Mouse (Mus musculus) thymus, adult 2 months (tissue): ENCODE measurements around the gene Tdo2. TPM values are rescaled to one million over a fixed set of nuclear protein-coding genes. Genes with fewer than 3 reads are reported as not detected.

Source experiments
- DNase-seq: peaks from one replicate; pipeline ENCODE4 v3.0.0; 2021
- H3K27ac ChIP-seq: fragments of 200-500 bp; 2 replicates; pipeline ENCODE4 v1.5.1; 2012; ENCODE audit warnings: low read length, control low read depth; ENCODE audit not compliant: control insufficient read depth, insufficient read depth
- H3K27me3 ChIP-seq: fragments of 200-500 bp; 2 replicates; pipeline ENCODE4 v1.6.1; 2012; ENCODE audit warnings: mild to moderate bottlenecking, low read length, moderate library complexity, mixed read lengths; ENCODE audit not compliant: control insufficient read depth, insufficient read depth
- H3K36me3 ChIP-seq: fragments of 200-500 bp; 2 replicates; pipeline ENCODE4 v1.6.1; 2012; ENCODE audit warnings: mild to moderate bottlenecking, low read length, moderate library complexity; ENCODE audit not compliant: control insufficient read depth, insufficient read depth
- H3K4me1 ChIP-seq: fragments of 200-500 bp; replicated peaks from 2 replicates; pipeline ENCODE4 v1.6.1; 2012; ENCODE audit warnings: low read length; ENCODE audit not compliant: control insufficient read depth, insufficient read depth
- H3K4me3 ChIP-seq: fragments of 200-500 bp; 2 replicates; pipeline ENCODE4 v1.5.1; 2012; ENCODE audit warnings: mild to moderate bottlenecking, low read length, control low read depth, moderate library complexity; ENCODE audit not compliant: control insufficient read depth, insufficient read depth
- CTCF ChIP-seq: fragments of 200-500 bp; IDR thresholded peaks from 2 replicates; pipeline ENCODE4 v1.5.1; 2012; ENCODE audit warnings: mild to moderate bottlenecking, control low read depth, low read length, moderate library complexity, borderline replicate concordance; ENCODE audit not compliant: control insufficient read depth, poor library complexity, insufficient read depth; ENCODE audit errors: extremely low read depth
- POLR2A ChIP-seq: fragments of 200-500 bp; IDR thresholded peaks from 2 replicates; pipeline ENCODE4 v1.6.1; 2012; ENCODE audit warnings: mild to moderate bottlenecking, low read length, control low read depth, moderate library complexity; ENCODE audit not compliant: control insufficient read depth, poor library complexity, insufficient read depth; ENCODE audit errors: extremely low read depth
- WGBS: fragments of 180-500 bp; shearing (Covaris S2); methylation state at CpG from one replicate; pipeline ENCODE4 v1.1.7; 2018; 5-methylcytosine and 5-hydroxymethylcytosine counted together
- polyA plus RNA-seq: library from polyadenylated mRNA; depleted of rRNA; stranded (reverse); fragments of >200 nt; gene quantifications from 2 replicates; pipeline ENCODE4 v1.2.3, GENCODE M21; 2012; rRNA removed

Tdo2 gene
- polyA plus RNA-seq, 1 experiment, result 1.1 TPM

DNA sequence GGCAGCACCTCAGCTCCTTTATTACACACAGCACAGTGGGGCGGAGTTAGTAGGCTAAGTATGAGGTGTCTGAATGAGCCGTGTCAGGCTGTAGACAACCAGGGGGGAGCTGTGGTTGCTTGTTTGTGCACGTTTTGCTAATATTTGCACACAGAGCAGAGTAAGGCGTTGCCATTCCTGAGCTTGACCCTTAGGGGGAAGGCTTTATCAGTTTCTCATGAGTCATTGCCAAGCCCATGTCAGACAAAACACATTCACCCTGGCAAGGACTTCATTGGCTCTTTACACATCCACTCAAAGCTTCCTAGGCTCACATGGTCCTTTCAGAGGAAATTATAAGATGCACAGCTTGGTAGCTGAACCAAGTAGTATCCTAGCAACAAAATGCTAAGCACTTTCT, 53.1 kb downstream of the Tdo2 start:
- TF ChIP-seq POLR2A (no peak), CTCF (no peak)
- Histone ChIP-seq H3K36me3 (no peaks in the 10 kb centered on the region), H3K27ac (no peak overlapping the region), H3K27me3 (no peaks in the 10 kb centered on the region), H3K4me1 (peaks cover 6% of the 10 kb centered on the region; the same call in 1 of the 2 replicates), H3K4me3 (no peak overlapping the region)
- 24% methylated on average over 4 of the region's 4 CpGs for WGBS
- no peak for DNase-seq

DNA sequence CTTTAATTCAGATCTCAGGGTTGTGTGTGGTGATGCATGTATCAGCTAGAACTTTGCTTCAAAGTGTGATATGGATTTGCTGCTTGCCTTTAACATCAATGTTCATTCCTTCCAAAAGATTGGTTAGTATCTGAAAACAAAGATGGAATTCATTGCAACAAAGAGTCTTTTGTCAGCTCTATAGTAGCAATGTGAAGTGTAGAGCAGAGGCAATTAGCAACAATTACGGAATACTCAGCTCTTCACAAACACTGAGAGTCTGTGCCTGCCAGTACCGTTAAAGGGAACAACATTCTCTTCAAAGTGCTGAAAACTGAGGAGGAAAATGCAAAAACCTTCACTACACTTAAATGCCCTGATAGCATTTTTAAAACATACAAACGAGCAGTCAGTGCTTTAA, 56.3 kb downstream of the Tdo2 start:
- H3K4me1 ChIP-seq, result peaks cover 3% of the 10 kb centered on the region; the same call in 1 of the 2 replicates
- no peak overlapping the region for H3K4me3 ChIP-seq
- no peaks in the 10 kb centered on the region for H3K36me3 ChIP-seq
- H3K27me3 ChIP-seq, result no peaks in the 10 kb centered on the region
- DNase-seq, result no peak
- H3K27ac ChIP-seq, result no peak overlapping the region
- no peak for TF ChIP-seq CTCF
- no peak for TF ChIP-seq POLR2A
- 91% methylated on average over 3 of the region's 3 CpGs for WGBS

DNA sequence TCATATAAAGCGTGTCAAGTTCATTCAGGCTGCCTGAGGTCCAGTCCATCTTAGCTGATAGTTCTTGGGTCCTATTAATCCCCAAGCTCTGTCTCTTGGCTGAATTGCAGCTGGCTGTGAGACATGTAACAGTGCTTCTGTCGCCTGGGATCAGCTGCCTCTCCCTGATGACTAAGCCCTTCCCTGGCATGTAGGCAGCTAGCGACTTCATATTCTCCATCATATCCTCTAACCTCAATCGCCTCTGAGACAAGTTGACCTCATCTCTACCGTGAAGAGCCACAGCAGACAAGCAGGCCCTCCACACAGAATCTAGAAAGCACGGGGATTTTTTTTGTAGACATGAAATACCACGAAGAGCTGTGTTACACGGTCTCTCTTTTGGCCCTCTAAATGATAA, 57.8 kb downstream of the Tdo2 start:
- Histone ChIP-seq H3K27me3 (no peaks in the 10 kb centered on the region), H3K27ac (no peak overlapping the region), H3K36me3 (no peaks in the 10 kb centered on the region), H3K4me3 (no peak overlapping the region), H3K4me1 (peaks cover 3% of the 10 kb centered on the region; the same call in 1 of the 2 replicates)
- WGBS, result 92% methylated on average over 8 of the region's 8 CpGs
- TF ChIP-seq POLR2A (no peak), CTCF (no peak)
- no peak for DNase-seq

GRCm38 (mm10) chr3:81917354-81917935, 58.6 kb downstream of the Tdo2 start:
- H3K36me3 ChIP-seq, result no peaks in the 10 kb centered on the region
- WGBS, result 97% methylated on average over 3 of the region's 3 CpGs
- no peaks in the 10 kb centered on the region for H3K4me1 ChIP-seq
- H3K27me3 ChIP-seq, result no peaks in the 10 kb centered on the region
- no peak overlapping the region for H3K4me3 ChIP-seq
- no peak overlapping the region for H3K27ac ChIP-seq
- DNase-seq, result no peak
- no peak for TF ChIP-seq CTCF
- no peak for TF ChIP-seq POLR2A

DNA sequence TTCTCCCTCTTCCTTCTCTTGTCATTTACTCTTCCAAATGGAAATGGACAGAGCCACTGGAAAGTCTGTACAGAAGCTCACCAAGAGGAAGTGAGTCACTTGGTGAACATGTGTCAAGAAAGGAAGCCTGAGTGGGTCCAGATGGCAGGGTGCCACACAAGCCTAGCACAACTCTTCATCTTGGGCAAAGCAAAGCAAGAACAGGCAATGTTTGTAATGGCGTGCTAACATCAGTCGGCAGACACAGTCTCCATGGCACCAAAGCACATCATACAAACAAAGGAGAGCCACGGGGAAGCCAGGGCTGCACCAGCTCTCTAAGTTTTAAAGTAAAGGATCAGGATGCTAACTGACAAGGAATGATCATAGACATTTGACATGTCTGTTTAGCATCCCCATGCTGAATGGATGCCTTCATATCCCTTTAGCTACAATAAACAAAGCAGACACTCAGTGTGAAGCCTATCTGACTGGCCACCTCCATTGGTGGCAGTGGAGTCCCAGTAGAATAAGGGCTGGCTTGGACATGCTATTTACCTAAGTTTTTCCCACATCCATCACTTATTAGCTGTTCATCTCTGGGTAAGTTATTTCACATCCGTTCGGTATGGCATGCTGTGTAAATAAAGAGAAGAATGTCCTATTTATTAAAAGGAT, 59.8 kb downstream of the Tdo2 start:
- no peak for DNase-seq
- H3K4me1 ChIP-seq, result no peaks in the 10 kb centered on the region
- 86% methylated on average over 5 of the region's 5 CpGs for WGBS
- H3K27ac ChIP-seq, result no peak overlapping the region
- no peaks in the 10 kb centered on the region for H3K36me3 ChIP-seq
- no peak overlapping the region for H3K4me3 ChIP-seq
- no peaks in the 10 kb centered on the region for H3K27me3 ChIP-seq
- TF ChIP-seq POLR2A (no peak), CTCF (no peak)

- H3K36me3 ChIP-seq, result no peaks in the 10 kb centered on the region
- H3K27me3 ChIP-seq, result no peaks in the 10 kb centered on the region
- no peak overlapping the region for H3K27ac ChIP-seq
- H3K4me3 ChIP-seq, result no peak overlapping the region
- 95% methylated on average over 6 of the region's 6 CpGs for WGBS
- no peaks in the 10 kb centered on the region for H3K4me1 ChIP-seq
- TF ChIP-seq POLR2A (no peak), CTCF (no peak)
- DNase-seq, result no peak
Measured at GRCm38 (mm10) chr3:81910286-81911036, 65.5 kb downstream of the Tdo2 start.

Other genes with a start within 250 kb of the Tdo2 start
- 7.4 and 8.1 TPM in 2 replicates for gene Ctso, start 43.6 kb downstream of the Tdo2 start, polyA plus RNA-seq
- gene Asic5, start 6.1 kb upstream of the Tdo2 start, polyA plus RNA-seq, result 0.08 and 0.20 TPM in 2 replicates
- gene Gucy1b1, start 98.5 kb upstream of the Tdo2 start, polyA plus RNA-seq, result 1.2 TPM in 2 replicates
- gene Gucy1a1, start 169.6 kb upstream of the Tdo2 start, polyA plus RNA-seq, result 1.4 and 1.7 TPM in 2 replicates